Mouse (Mus musculus) heart, postnatal 25 days (tissue): ENCODE measurements at regions not wholly inside any gene's neighbourhood (a gene's known extent, or its start where the extent isn't known, plus 50 kb on each side); places are given as distances from the start of the nearest gene placed in this dataset.

Experiments used
- DNase-seq: peaks from one replicate; pipeline ENCODE4 v3.0.0; 2022; ENCODE audit warnings: low spot score
- intact Hi-C: fragments of 180-260 bp; cut with DNase I; formaldehyde crosslinking; loops from one replicate; pipeline ENCODE4 v1.15.1; 2025

- intact Hi-C loops, result no loop called here
- DNase-seq, result no peak
These were observed 176.8 kb downstream of the Fign start for GRCm38 (mm10) chr2:63920997-63921396.

- no peak for DNase-seq
- intact Hi-C loops, result no loop called here
These were observed 177.8 kb downstream of the Fign start for GRCm38 (mm10) chr2:63920019-63920418.

- intact Hi-C loops, result no loop called here
- DNase-seq, result no peak
These were observed 197.2 kb downstream of the Fign start for GRCm38 (mm10) chr2:63900644-63901043.

GRCm38 (mm10) chr2:63878477-63878876, 219.4 kb downstream of the Fign start:
- no peak for DNase-seq
- intact Hi-C loops, result no loop called here

GRCm38 (mm10) chr2:63877387-63877786, 220.5 kb downstream of the Fign start:
- no peak for DNase-seq
- intact Hi-C loops, result no loop called here

- no peak for DNase-seq
- intact Hi-C loops, result no loop called here
These were observed 221.5 kb downstream of the Fign start for GRCm38 (mm10) chr2:63876375-63876774.

GRCm38 (mm10) chr2:63875101-63875500, 222.7 kb downstream of the Fign start:
- intact Hi-C loops, result no loop called here
- DNase-seq, result no peak

- intact Hi-C loops, result no loop called here
- no peak for DNase-seq
These were observed 231.3 kb downstream of the Fign start for GRCm38 (mm10) chr2:63866524-63866923.

- no peak for DNase-seq
- intact Hi-C loops, result no loop called here
These were observed 236.0 kb downstream of the Fign start for GRCm38 (mm10) chr2:63861821-63862220.

- no peak for DNase-seq
- intact Hi-C loops, result loop anchor here (2.0 kb wide), 1 partner anchor 34 kb away; no protein-coding TSS in a partner anchor
These were observed 241.3 kb downstream of the Fign start for GRCm38 (mm10) chr2:63856462-63857054.

- intact Hi-C loops, result no loop called here
- no peak for DNase-seq
These were observed 242.4 kb downstream of the Fign start for GRCm38 (mm10) chr2:63855476-63855875.

- intact Hi-C loops, result no loop called here
These were observed 243.5 kb downstream of the Fign start for GRCm38 (mm10) chr2:63854198-63854875.

GRCm38 (mm10) chr2:63853226-63853625, 244.6 kb downstream of the Fign start:
- intact Hi-C loops, result no loop called here
- no peak for DNase-seq

More at GRCm38 (mm10) chr2:63854198-63854875, 243.5 kb downstream of the Fign start:
- DNase-seq, result no peak

GRCm38 (mm10) chr2:63852287-63852686, 245.6 kb downstream of the Fign start:
- no peak for DNase-seq
- intact Hi-C loops, result no loop called here

- intact Hi-C loops, result no loop called here
- DNase-seq, result no peak
These were observed 247.8 kb downstream of the Fign start for GRCm38 (mm10) chr2:63850033-63850432.

- no peak for DNase-seq
- intact Hi-C loops, result no loop called here
These were observed 248.4 kb downstream of the Fign start for GRCm38 (mm10) chr2:63849486-63849885.

GRCm38 (mm10) chr2:63832041-63832714, 265.7 kb downstream of the Fign start:
- DNase-seq, result no peak
- intact Hi-C loops, result loop anchor here (10.0 kb wide), 1 partner anchor 263 kb away; the partner anchor contains the start of gene Fign

- no peak for DNase-seq
- intact Hi-C loops, result loop anchor here (10.0 kb wide), 1 partner anchor 264 kb away; the partner anchor contains the start of gene Fign
These were observed 267.4 kb downstream of the Fign start for GRCm38 (mm10) chr2:63830431-63830830.

- intact Hi-C loops, result no loop called here
- no peak for DNase-seq
These were observed 269.2 kb downstream of the Fign start for GRCm38 (mm10) chr2:63828633-63829032.

GRCm38 (mm10) chr2:63819440-63819839, 278.4 kb downstream of the Fign start:
- intact Hi-C loops, result no loop called here
- no peak for DNase-seq
